Mouse (Mus musculus) R1 (cell line): ENCODE results near the gene Card11.

Source experiments
- DNase-seq: peaks from one replicate; pipeline ENCODE4 v3.0.0-alpha.2; 2018; ENCODE audit warnings: low read depth, low spot score

Card11 gene

DNA sequence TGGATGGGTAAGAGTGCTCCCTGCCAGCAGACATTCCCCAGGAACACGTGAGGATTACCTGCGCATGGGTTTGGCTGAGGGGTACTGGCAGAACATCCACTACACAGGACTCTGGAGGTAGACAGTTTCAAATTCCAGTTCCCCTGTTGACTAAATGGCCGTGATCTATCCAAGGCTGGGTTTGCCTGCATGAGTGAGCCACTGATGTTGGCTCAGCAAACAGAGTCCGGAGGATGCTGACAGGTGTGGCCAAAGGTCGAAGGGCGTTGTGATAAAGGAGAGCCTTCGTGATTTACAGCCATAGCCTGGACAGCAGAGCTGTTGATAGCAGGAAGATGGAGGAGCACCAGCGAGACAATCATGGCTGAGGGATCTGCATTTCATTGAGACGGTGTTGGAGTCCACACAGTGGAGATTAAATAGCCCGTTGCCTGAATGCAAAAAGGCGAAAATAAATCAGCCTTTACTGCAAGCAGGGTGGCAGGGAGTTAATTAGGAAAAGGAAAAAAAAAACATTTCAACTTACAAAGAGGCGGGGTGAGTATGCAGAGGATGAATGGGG lies 147.9 kb downstream of the Card11 start:
- no peak for DNase-seq

GRCm38 (mm10) chr5:140847300-140847729 lies 153.1 kb downstream of the Card11 start:
- DNase-seq, result peak; percentile 72

- no peak for DNase-seq
Observed at GRCm38 (mm10) chr5:140841942-140842341, 158.4 kb downstream of the Card11 start.

GRCm38 (mm10) chr5:140831064-140831431 lies 169.3 kb downstream of the Card11 start:
- DNase-seq, result no peak

DNA sequence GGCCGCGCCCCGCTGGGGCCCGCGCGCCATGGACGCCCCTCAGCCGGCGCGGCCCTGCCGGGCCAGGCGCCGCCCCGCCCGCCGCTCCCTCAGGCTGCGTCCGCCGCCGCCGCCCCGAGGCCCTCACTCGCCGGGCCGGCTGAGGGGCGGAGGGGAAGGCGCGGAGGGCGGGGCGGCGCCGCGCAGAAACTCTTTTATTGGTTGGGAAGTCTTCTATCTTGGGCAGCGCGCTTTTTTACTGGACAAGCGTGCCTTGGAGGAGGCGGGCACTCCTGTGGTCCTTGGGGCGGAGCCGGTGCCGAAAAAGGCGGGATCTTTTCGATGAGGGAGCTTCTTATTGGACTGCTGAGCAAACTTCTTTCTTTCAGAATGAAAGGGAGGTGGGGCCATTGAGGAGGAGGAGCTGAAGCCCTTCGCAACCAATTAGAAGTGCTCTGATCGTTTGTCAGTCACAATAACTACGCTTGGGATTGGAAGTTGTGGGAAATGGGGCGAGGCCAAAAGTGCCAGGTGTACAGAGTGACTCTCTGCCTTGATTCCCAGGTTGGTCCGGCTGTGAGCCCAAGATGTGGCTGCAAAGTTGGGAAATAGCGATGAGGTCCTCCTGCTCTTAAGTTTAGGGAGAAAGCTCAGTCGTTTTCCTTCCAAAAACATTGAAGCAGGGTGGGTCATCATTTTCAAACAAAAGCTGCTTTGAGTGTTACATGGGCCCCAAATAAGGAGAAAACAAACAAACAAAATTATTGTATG lies 169.9 kb downstream of the Card11 start, which contains the start of gene Gna12:
Gene Gna12, minus strand, starts transcription at position 118 of the 750 bp plus-strand sequence.
- DNase-seq, result peak; percentile 100

GRCm38 (mm10) chr5:140829911-140830294 lies 170.5 kb downstream of the Card11 start:
- DNase-seq, result peak; percentile 77

- peak; percentile 33 for DNase-seq
Observed at GRCm38 (mm10) chr5:140829081-140829910, 171.1 kb downstream of the Card11 start.

DNA sequence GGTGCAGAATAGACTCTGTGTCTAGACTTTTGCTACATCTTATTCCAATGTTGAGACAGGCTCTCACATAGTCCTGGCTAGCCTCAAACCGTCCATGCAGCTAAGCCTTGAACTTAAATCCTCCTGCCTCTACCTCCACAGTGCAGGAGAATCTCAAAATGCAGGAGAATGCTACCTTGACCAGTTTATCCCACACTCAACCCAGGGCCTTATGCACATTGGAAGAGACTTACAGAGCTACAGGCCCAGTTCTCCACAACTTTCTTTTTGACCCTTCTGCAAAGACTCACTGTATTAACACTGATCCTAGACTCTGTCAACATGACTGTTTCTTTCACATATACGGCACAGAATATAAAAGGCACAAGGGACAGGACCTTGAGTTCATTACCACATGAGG lies 172.0 kb downstream of the Card11 start:
- DNase-seq, result no peak

DNA sequence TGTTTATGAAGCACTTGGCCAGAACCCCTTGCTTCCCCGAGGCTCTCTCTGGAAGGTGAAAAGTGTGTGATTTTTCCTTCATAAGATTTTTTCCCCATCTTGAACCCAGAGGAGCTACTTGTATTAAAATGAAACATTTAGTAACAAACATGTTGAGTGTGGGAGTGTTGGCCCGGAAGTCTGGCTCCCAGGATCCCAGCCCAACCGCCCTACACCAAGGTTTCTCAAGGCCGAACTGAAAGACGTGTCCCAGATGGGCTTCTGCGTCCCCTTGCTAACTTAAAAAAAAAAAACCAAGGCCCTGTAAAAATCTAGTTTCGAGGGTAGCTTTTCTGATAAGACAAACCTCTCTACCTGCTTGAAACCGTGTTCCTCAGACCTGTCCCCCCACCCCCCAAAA lies 172.5 kb downstream of the Card11 start:
- DNase-seq, result no peak

DNA sequence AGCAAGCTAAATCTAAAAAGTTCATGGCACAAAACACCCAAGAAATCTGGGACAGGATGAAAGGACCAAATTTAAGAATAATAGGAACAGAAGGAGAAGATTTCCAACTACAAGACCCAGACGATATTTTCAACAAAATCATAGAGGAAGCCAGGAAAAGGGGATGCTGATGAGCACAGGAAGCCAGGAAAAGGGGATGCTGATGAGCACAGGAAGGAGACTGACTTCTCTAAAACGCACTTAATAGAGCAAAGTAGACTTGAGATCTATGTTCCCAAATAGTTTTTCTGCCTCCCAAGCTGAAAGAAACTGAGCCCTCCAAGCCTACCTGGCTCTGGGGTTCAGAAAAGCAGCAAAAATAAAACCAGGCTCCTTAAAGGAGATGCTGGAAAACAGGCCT lies 173.0 kb downstream of the Card11 start:
- no peak for DNase-seq

DNA sequence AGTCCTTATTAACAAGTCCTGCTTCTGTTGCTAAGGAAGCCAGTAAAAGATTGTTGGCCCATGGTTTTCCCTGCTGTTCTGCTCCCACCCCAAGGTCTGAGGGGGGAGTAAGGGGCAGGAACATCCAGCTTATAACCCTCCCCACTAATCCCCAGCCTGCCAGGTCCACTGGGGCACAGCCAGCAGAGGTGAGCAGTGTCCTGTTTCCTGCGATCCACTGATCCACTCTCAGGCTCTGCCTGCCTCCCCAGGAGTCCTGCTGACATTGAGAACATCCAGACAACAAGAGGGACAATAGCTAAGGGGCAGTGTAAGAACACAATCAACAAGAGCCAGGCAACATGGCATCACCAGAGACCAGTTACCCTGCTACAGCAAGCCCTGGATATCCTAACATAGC lies 173.6 kb downstream of the Card11 start:
- no peak for DNase-seq

- DNase-seq, result no peak
Observed at GRCm38 (mm10) chr5:140826118-140826517, 174.3 kb downstream of the Card11 start.

DNA sequence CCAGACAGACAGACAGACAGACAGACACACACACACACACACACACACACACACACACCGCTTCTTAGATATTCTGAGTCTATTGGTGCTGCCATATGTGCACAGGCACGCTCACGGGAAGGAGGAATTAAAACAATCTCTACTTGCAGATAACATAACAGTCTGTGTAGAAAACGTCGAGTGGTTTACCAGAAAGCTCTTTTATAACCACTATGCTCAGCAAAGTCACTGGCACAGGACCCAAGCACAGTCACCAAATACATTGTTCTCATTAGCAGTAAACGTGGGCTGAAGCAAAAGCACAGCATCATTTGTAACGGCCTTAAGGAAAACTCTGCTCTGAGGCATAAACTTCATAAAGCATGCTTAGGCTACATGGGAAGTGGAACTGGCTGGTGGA lies 176.3 kb downstream of the Card11 start:
- DNase-seq, result no peak

GRCm38 (mm10) chr5:140823386-140823785 lies 177.0 kb downstream of the Card11 start:
- DNase-seq, result no peak
